Mouse (Mus musculus) ovary, adult 2 months (tissue): Measurements from ENCODE around the gene Olfr1500. TPM values are rescaled to one million over a fixed set of nuclear protein-coding genes. Genes with fewer than 3 reads are reported as not detected.

Experiments
- polyA plus RNA-seq: library from polyadenylated mRNA; depleted of rRNA; stranded (reverse); fragments of >200 nt; gene quantifications from 2 replicates; pipeline ENCODE4 v1.2.3, GENCODE M21; 2012; rRNA removed

Olfr1500 gene
- not detected in 2 replicates for polyA plus RNA-seq

GRCm38 (mm10) chr19:13830388-13830787, at the start of gene Olfr1500:
TSS of gene Olfr1500 (minus strand) at chr19:13830488.

DNA sequence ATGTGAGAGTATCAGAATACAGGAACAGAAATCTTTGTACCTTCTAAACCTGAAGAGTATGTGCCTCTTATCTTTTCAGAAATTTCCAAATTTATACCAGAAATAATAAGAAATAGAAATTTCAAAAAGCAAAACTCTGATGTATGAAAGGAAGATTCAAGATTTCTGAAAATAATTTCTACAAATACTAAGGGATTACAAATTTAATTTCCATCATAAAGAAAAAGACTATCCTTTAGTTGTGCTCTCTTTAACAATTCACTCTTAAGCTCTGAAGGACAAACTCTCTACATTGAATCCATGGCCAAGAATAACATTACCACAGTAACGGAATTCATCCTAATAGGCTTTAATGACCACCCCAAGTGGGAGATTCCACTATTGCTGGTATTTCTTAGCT, 31.2 kb upstream of the Olfr1500 start, which contains the start of gene Olfr1502:
TSS of gene Olfr1502 (plus strand) at position 301 of the 400 bp plus-strand sequence.

DNA sequence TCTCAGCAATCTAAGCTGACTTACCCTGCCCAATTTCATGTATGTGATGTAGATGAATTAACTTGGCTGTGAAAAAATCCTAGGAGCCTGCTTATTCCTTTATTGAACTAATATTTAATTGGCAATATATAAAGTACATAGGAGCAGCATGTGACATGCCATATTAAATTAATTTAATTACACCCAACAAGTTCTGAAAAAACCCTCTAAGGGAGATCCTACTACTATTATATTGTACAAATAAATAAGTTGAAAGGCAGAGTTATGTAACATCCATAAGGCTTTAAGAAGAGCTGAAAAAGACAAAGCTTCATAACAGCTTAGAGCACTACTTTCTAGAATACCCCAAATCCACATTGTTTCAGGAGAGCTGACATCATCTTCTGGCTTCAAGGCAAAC, 20.3 kb upstream of the Olfr1500 start, which contains the start of gene Olfr1501:
TSS of gene Olfr1501 (minus strand) at position 101 of the 400 bp plus-strand sequence.

DNA sequence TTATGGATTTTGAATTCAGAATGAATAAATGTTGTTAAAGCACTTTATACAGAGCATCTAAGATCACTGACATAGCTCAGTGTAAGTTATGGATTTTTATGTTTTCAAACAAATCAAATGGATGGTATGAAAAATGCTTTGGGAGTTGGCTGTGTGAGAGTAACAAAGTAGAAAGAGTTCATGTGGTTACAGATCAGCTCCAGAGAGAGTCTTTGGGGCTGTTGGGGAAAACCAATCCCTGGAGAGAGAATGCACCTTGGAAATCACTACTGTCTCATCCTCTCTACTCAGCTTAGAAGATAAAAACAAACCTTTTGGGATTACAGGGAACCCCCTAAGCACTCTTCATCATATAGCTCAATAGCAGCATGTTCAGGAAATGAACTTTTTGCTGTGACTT, 10.9 kb downstream of the Olfr1500 start, which contains the start of gene Olfr1499:
TSS of gene Olfr1499 (minus strand) at position 101 of the 400 bp plus-strand sequence.

GRCm38 (mm10) chr19:13798102-13798501, 32.2 kb downstream of the Olfr1500 start, which contains the start of gene Olfr1497:
TSS of gene Olfr1497 (minus strand) at chr19:13798202.

GRCm38 (mm10) chr19:13777578-13777977, 52.7 kb downstream of the Olfr1500 start, which contains the start of gene Olfr1496:
TSS of gene Olfr1496 (plus strand) at chr19:13777878.

Other genes starting within 250 kb of the Olfr1500 start
- gene Olfr1484, start 247.0 kb downstream of the Olfr1500 start, polyA plus RNA-seq = not detected in 2 replicates
- not detected in 2 replicates for gene Olfr1487, start 213.1 kb downstream of the Olfr1500 start, polyA plus RNA-seq
- not detected in 2 replicates for gene Olfr1489, start 198.9 kb downstream of the Olfr1500 start, polyA plus RNA-seq
- gene Olfr1490, start 179.4 kb downstream of the Olfr1500 start, polyA plus RNA-seq = not detected in 2 replicates
- not detected in 2 replicates for gene Olfr1491, start 133.2 kb downstream of the Olfr1500 start, polyA plus RNA-seq
- not detected in 2 replicates for gene Olfr1493-ps1, start 107.2 kb downstream of the Olfr1500 start, polyA plus RNA-seq
- gene Olfr1494, start 90.8 kb downstream of the Olfr1500 start, polyA plus RNA-seq = not detected in 2 replicates
- not detected in 2 replicates for gene Olfr1495, start 65.9 kb downstream of the Olfr1500 start, polyA plus RNA-seq
- gene Olfr1496, start 52.6 kb downstream of the Olfr1500 start, polyA plus RNA-seq = not detected in 2 replicates
- not detected in 2 replicates for gene Olfr1497, start 32.3 kb downstream of the Olfr1500 start, polyA plus RNA-seq
- not detected in 2 replicates for gene Olfr1499, start 11.0 kb downstream of the Olfr1500 start, polyA plus RNA-seq
- gene Olfr1501, start 20.2 kb upstream of the Olfr1500 start, polyA plus RNA-seq = not detected in 2 replicates
- gene Olfr1502, start 31.3 kb upstream of the Olfr1500 start, polyA plus RNA-seq = not detected in 2 replicates
- gene Olfr1504, start 67.4 kb upstream of the Olfr1500 start, polyA plus RNA-seq = not detected in 2 replicates
- gene Olfr1505, start 83.0 kb upstream of the Olfr1500 start, polyA plus RNA-seq = not detected in 2 replicates